Mouse (Mus musculus): ENCODE results near the gene Irak3. TPM values are rescaled to one million over a fixed set of nuclear protein-coding genes. Genes with fewer than 3 reads are reported as not detected.
"Not testable (repeated sequence)": the region's sequence is repeated elsewhere in the genome, so short reads cannot be mapped to it uniquely, and the experiment has no call there.

The Irak3 gene
- polyA plus RNA-seq, 2 experiments: 0.78 to 1.4 TPM

GRCm38 (mm10) chr10:120115249-120115648 is 86.7 kb downstream of the Irak3 start:
- ATAC-seq (ENCODE audit: insufficient read depth) (no peak), DNase-seq (ENCODE audit: low read depth in 3 of 3, low spot score in 3 of 3) (no peak)
- no peak overlapping the region for H3K9ac ChIP-seq (replicated peaks)
- H3K4me1 ChIP-seq (replicated peaks; ENCODE audit: control insufficient read depth in 2 of 2, insufficient read depth in 2 of 2, low read length in 1 of 2): peaks cover 0 to 7% of the 10 kb centered on the region in 2 experiments; a peak in 1 of 4 replicates
- no peaks in the 10 kb centered on the region for H3K9me3 ChIP-seq (ENCODE audit: control insufficient read depth, low read length)
- TF ChIP-seq EP300 (IDR thresholded peaks at IDR 0.05; ENCODE audit: low read depth) (no peak), CTCF (IDR thresholded peaks at IDR 0.05; ENCODE audit: low read depth) (no peak)
- H3K36me3 ChIP-seq (replicated peaks; ENCODE audit: control insufficient read depth, insufficient read depth, low read depth): peaks cover 4% of the 10 kb centered on the region
- H3K27ac ChIP-seq: no peak overlapping the region
- H3K4me3 ChIP-seq (ENCODE audit: insufficient read depth in 1 of 2, low read depth in 2 of 2, low read length in 2 of 2): no peak overlapping the region
- WGBS (ENCODE audit: insufficient replicate concordance): 76% methylated on average over 1 of the region's 1 CpGs
- no peaks in the 10 kb centered on the region for H3K27me3 ChIP-seq (ENCODE audit: control insufficient read depth, insufficient read depth, low read length)
- H3K4me2 ChIP-seq (ENCODE audit: low read depth): no peak overlapping the region

GRCm38 (mm10) chr10:120114493-120114892 is 87.4 kb downstream of the Irak3 start:
- peaks cover 4% of the 10 kb centered on the region for H3K36me3 ChIP-seq (replicated peaks; ENCODE audit: control insufficient read depth, insufficient read depth, low read depth)
- no peak overlapping the region for H3K4me2 ChIP-seq (ENCODE audit: low read depth)
- ATAC-seq (ENCODE audit: insufficient read depth) (no peak), DNase-seq (ENCODE audit: low read depth in 3 of 3, low spot score in 3 of 3) (no peak)
- peaks cover 0 to 7% of the 10 kb centered on the region in 2 experiments; a peak in 1 of 4 replicates for H3K4me1 ChIP-seq (replicated peaks; ENCODE audit: control insufficient read depth in 2 of 2, insufficient read depth in 2 of 2, low read length in 1 of 2)
- H3K9me3 ChIP-seq (ENCODE audit: control insufficient read depth, low read length): no peaks in the 10 kb centered on the region
- TF ChIP-seq EP300 (IDR thresholded peaks at IDR 0.05; ENCODE audit: low read depth) (no peak), CTCF (IDR thresholded peaks at IDR 0.05; ENCODE audit: low read depth) (no peak)
- H3K27ac ChIP-seq: no peak overlapping the region
- WGBS (ENCODE audit: insufficient replicate concordance): 63% methylated on average over 7 of the region's 7 CpGs
- H3K9ac ChIP-seq (replicated peaks): no peak overlapping the region
- no peaks in the 10 kb centered on the region for H3K27me3 ChIP-seq (ENCODE audit: control insufficient read depth, insufficient read depth, low read length)
- no peak overlapping the region for H3K4me3 ChIP-seq (ENCODE audit: insufficient read depth in 1 of 2, low read depth in 2 of 2, low read length in 2 of 2)

- Histone ChIP-seq H3K4me1 (replicated peaks; ENCODE audit: control insufficient read depth in 2 of 2, insufficient read depth in 2 of 2, low read length in 1 of 2) (peaks cover 0 to 7% of the 10 kb centered on the region in 2 experiments; a peak in 1 of 4 replicates), H3K27ac (no peak overlapping the region), H3K4me2 (ENCODE audit: low read depth) (peak overlapping the region; percentile 88), H3K27me3 (ENCODE audit: control insufficient read depth, insufficient read depth, low read length) (no peaks in the 10 kb centered on the region), H3K9ac (replicated peaks) (no peak overlapping the region), H3K4me3 (ENCODE audit: insufficient read depth in 1 of 2, low read depth in 2 of 2, low read length in 2 of 2) (no peak overlapping the region), H3K9me3 (ENCODE audit: control insufficient read depth, low read length) (no peaks in the 10 kb centered on the region), H3K36me3 (replicated peaks; ENCODE audit: control insufficient read depth, insufficient read depth, low read depth) (peaks cover 4% of the 10 kb centered on the region)
- ATAC-seq (ENCODE audit: insufficient read depth): no peak
- DNase-seq (ENCODE audit: low read depth in 3 of 3, low spot score in 3 of 3): no peak
- TF ChIP-seq CTCF (IDR thresholded peaks at IDR 0.05; ENCODE audit: low read depth): no peak
- TF ChIP-seq EP300 (IDR thresholded peaks at IDR 0.05; ENCODE audit: low read depth): no peak
- WGBS (ENCODE audit: insufficient replicate concordance): 82% methylated on average over 6 of the region's 6 CpGs
Observed at GRCm38 (mm10) chr10:120113980-120114379, 88.0 kb downstream of the Irak3 start.

GRCm38 (mm10) chr10:120113482-120113881 is 88.4 kb downstream of the Irak3 start:
- Histone ChIP-seq H3K27ac (peak overlapping the region; percentile 86), H3K9ac (replicated peaks) (peak overlapping the region; percentile 67), H3K4me2 (ENCODE audit: low read depth) (peak overlapping the region; percentile 88), H3K4me3 (ENCODE audit: insufficient read depth in 1 of 2, low read depth in 2 of 2, low read length in 2 of 2) (peak overlapping the region; percentile 19 to 81)
- H3K9me3 ChIP-seq (ENCODE audit: control insufficient read depth, low read length); H3K27me3 ChIP-seq (ENCODE audit: control insufficient read depth, insufficient read depth, low read length); DNase-seq (ENCODE audit: low read depth in 3 of 3, low spot score in 3 of 3); H3K36me3 ChIP-seq (replicated peaks; ENCODE audit: control insufficient read depth, insufficient read depth, low read depth); ATAC-seq (ENCODE audit: insufficient read depth); H3K4me1 ChIP-seq (replicated peaks; ENCODE audit: control insufficient read depth in 2 of 2, insufficient read depth in 2 of 2, low read length in 1 of 2): not testable (repeated sequence)
- 30% methylated on average over 9 of the region's 9 CpGs for WGBS (ENCODE audit: insufficient replicate concordance)

- H3K4me3 ChIP-seq (ENCODE audit: insufficient read depth in 1 of 2, low read depth in 2 of 2, low read length in 2 of 2): peak within 1 kb of the TSS; percentile 81 to 96
- H3K36me3 ChIP-seq (replicated peaks; ENCODE audit: control insufficient read depth, insufficient read depth, low read depth): peaks cover 11% of the 10 kb centered on the region
- DNase-seq (ENCODE audit: low read depth in 3 of 3, low spot score in 3 of 3): peak; percentile 95 to 97 (median 96)
- under 1% methylated on average over 55 of the region's 55 CpGs for WGBS (ENCODE audit: insufficient replicate concordance)
- peak; percentile 98 for ATAC-seq (ENCODE audit: insufficient read depth)
- no peak for TF ChIP-seq EP300 (IDR thresholded peaks at IDR 0.05; ENCODE audit: low read depth)
- TF ChIP-seq CTCF (IDR thresholded peaks at IDR 0.05; ENCODE audit: low read depth): no peak
- H3K27ac ChIP-seq: peak within 1 kb of the TSS; percentile 86
- H3K9ac ChIP-seq (replicated peaks): peak within 1 kb of the TSS; percentile 90
- peak within 1 kb of the TSS; percentile 88 for H3K4me2 ChIP-seq (ENCODE audit: low read depth)
- H3K9me3 ChIP-seq (ENCODE audit: control insufficient read depth, low read length): no peaks in the 10 kb centered on the region
- peaks cover 0 to 7% of the 10 kb centered on the region in 2 experiments; a peak in 1 of 4 replicates for H3K4me1 ChIP-seq (replicated peaks; ENCODE audit: control insufficient read depth in 2 of 2, insufficient read depth in 2 of 2, low read length in 1 of 2)
- H3K27me3 ChIP-seq (ENCODE audit: control insufficient read depth, insufficient read depth, low read length): no peaks in the 10 kb centered on the region
Observed at GRCm38 (mm10) chr10:120112507-120113396, 89.2 kb downstream of the Irak3 start, which contains the start of gene Helb. TSS of gene Helb (minus strand) at chr10:120112987.
